Mouse (Mus musculus) lung, embryonic 14.5 days (tissue): Measurements from ENCODE around the gene Slc22a26. TPM values are rescaled to one million over a fixed set of nuclear protein-coding genes. Genes with fewer than 3 reads are reported as not detected.
"Not testable (repeated sequence)": the region's sequence is repeated elsewhere in the genome, so short reads cannot be mapped to it uniquely, and the experiment has no call there.

Source experiments
- ATAC-seq: fragments of 200-750 bp; cut with Nextera tagmentation; 2 replicates; pipeline ENCODE4 v1.8.0; 2017; ENCODE audit warnings: mild to moderate bottlenecking, moderate TSS enrichment, moderate library complexity; ENCODE audit not compliant: insufficient read depth
- DNase-seq: peaks from one replicate; pipeline ENCODE4 v3.0.0-alpha.2; 2015
- H3K27ac ChIP-seq: fragments of 300-500 bp; sonication (generic); 2 replicates; pipeline ENCODE4 v1.5.1; 2014; ENCODE audit warnings: low read depth, mild to moderate bottlenecking, moderate library complexity
- H3K27me3 ChIP-seq: fragments of 300-500 bp; sonication (generic); 2 replicates; pipeline ENCODE4 v1.6.1; 2014; ENCODE audit warnings: low read length, control low read depth; ENCODE audit not compliant: insufficient read depth
- H3K36me3 ChIP-seq: fragments of 300-500 bp; sonication (generic); 2 replicates; pipeline ENCODE4 v1.6.1; 2014; ENCODE audit warnings: control low read depth; ENCODE audit not compliant: insufficient read depth
- H3K4me1 ChIP-seq: fragments of 300-500 bp; sonication (generic); 2 replicates; pipeline ENCODE4 v1.6.1; 2014; ENCODE audit warnings: antibody characterized with exemption, control low read depth; ENCODE audit not compliant: insufficient read depth
- H3K4me2 ChIP-seq: fragments of 300-500 bp; sonication (generic); 2 replicates; pipeline ENCODE4 v1.6.1; 2014; ENCODE audit warnings: mild to moderate bottlenecking
- H3K4me3 ChIP-seq: fragments of 300-500 bp; sonication (generic); 2 replicates; pipeline ENCODE4 v1.5.1; 2014; ENCODE audit warnings: low read depth, low read length
- H3K9ac ChIP-seq: fragments of 300-500 bp; sonication (generic); 2 replicates; pipeline ENCODE4 v1.6.1; 2014
- H3K9me3 ChIP-seq: fragments of 300-500 bp; sonication (generic); 2 replicates; pipeline ENCODE4 v1.6.1; 2016; ENCODE audit warnings: low read depth, low read length, control low read depth
- CTCF ChIP-seq: IDR thresholded peaks from 2 replicates; pipeline ENCODE4 v1.5.1; 2016; ENCODE audit warnings: antibody characterized with exemption, low read depth
- WGBS: fragments of 180-500 bp; shearing (Covaris S2); extraction: QIAGEN DNeasy Blood & Tissue Kit; methylation state at CpG from one replicate; pipeline ENCODE4 v1.1.7; 2014; 5-methylcytosine and 5-hydroxymethylcytosine counted together
- polyA plus RNA-seq: library from polyadenylated mRNA; unstranded; fragments of >200 nt; fragmentation: Nextera tagmentation; extraction: Ambion mirVana; gene quantifications from 2 replicates; pipeline ENCODE4 v1.2.1, GENCODE M21; 2014

Gene Slc22a26
- not detected in 2 replicates for polyA plus RNA-seq

GRCm38 (mm10) chr19:7802571-7802970 is at the start of gene Slc22a26:
Gene Slc22a26 (minus strand): TSS chr19:7802667.
- no peaks in the 10 kb centered on the region for H3K36me3 ChIP-seq
- TF ChIP-seq CTCF: no peak
- H3K27ac ChIP-seq: no peak within 1 kb of the TSS
- ATAC-seq: no peak
- H3K9ac ChIP-seq: no peak within 1 kb of the TSS
- 65% methylated on average over 1 of the region's 1 CpGs for WGBS
- no peak within 1 kb of the TSS for H3K4me3 ChIP-seq
- no peak for DNase-seq
- H3K4me2 ChIP-seq: no peak within 1 kb of the TSS
- no peaks in the 10 kb centered on the region for H3K9me3 ChIP-seq
- no peaks in the 10 kb centered on the region for H3K27me3 ChIP-seq
- no peaks in the 10 kb centered on the region for H3K4me1 ChIP-seq

- no peak for TF ChIP-seq CTCF
- no peak for DNase-seq
- Histone ChIP-seq H3K9me3 (no peaks in the 10 kb centered on the region), H3K36me3 (no peaks in the 10 kb centered on the region), H3K4me2 (no peak overlapping the region), H3K4me3 (no peak overlapping the region), H3K27ac (no peak overlapping the region), H3K27me3 (no peaks in the 10 kb centered on the region), H3K9ac (no peak overlapping the region), H3K4me1 (no peaks in the 10 kb centered on the region)
- ATAC-seq: no peak
- WGBS: 62% methylated on average over 2 of the region's 2 CpGs
Observed at GRCm38 (mm10) chr19:7829851-7830250, 27.4 kb upstream of the Slc22a26 start.

- Histone ChIP-seq H3K36me3 (no peaks in the 10 kb centered on the region), H3K9ac (no peak overlapping the region), H3K4me2 (no peak overlapping the region), H3K27ac (no peak overlapping the region), H3K9me3 (no peaks in the 10 kb centered on the region), H3K27me3 (no peaks in the 10 kb centered on the region), H3K4me1 (no peaks in the 10 kb centered on the region), H3K4me3 (no peak overlapping the region)
- no peak for TF ChIP-seq CTCF
- ATAC-seq: no peak
- no peak for DNase-seq
- WGBS: 82% methylated on average over 1 of the region's 1 CpGs
Observed at GRCm38 (mm10) chr19:7790571-7790970, 11.9 kb downstream of the Slc22a26 start.

- Histone ChIP-seq H3K27ac (no peak overlapping the region), H3K9ac (no peak overlapping the region), H3K9me3 (no peaks in the 10 kb centered on the region), H3K4me2 (no peak overlapping the region), H3K36me3 (no peaks in the 10 kb centered on the region), H3K4me3 (no peak overlapping the region), H3K4me1 (no peaks in the 10 kb centered on the region), H3K27me3 (no peaks in the 10 kb centered on the region)
- no peak for TF ChIP-seq CTCF
- no peak for ATAC-seq
- WGBS: 71% methylated on average over 4 of the region's 4 CpGs
- DNase-seq: no peak
Observed at GRCm38 (mm10) chr19:7775306-7775705, 27.2 kb downstream of the Slc22a26 start.

- Histone ChIP-seq H3K36me3 (no peaks in the 10 kb centered on the region), H3K4me2 (no peak overlapping the region), H3K4me1 (no peaks in the 10 kb centered on the region), H3K27me3 (no peaks in the 10 kb centered on the region), H3K9ac (no peak overlapping the region), H3K27ac (no peak overlapping the region), H3K9me3 (no peaks in the 10 kb centered on the region), H3K4me3 (no peak overlapping the region)
- DNase-seq (no peak), ATAC-seq (no peak)
- TF ChIP-seq CTCF: no peak
- 73% methylated on average over 2 of the region's 2 CpGs for WGBS
Observed at GRCm38 (mm10) chr19:7766124-7766523, 36.3 kb downstream of the Slc22a26 start.

- Histone ChIP-seq H3K36me3 (no peaks in the 10 kb centered on the region), H3K27ac (no peak overlapping the region), H3K4me2 (no peak overlapping the region), H3K9me3 (no peaks in the 10 kb centered on the region), H3K4me3 (no peak overlapping the region), H3K27me3 (no peaks in the 10 kb centered on the region), H3K9ac (no peak overlapping the region), H3K4me1 (no peaks in the 10 kb centered on the region)
- DNase-seq: no peak
- no peak for ATAC-seq
- no peak for TF ChIP-seq CTCF
- 84% methylated on average over 3 of the region's 3 CpGs for WGBS
Observed at GRCm38 (mm10) chr19:7765599-7765998, 36.9 kb downstream of the Slc22a26 start.

GRCm38 (mm10) chr19:7753371-7753770 is 49.1 kb downstream of the Slc22a26 start:
- 65% methylated on average over 13 of the region's 13 CpGs for WGBS
- not testable (repeated sequence) for H3K9me3 ChIP-seq, H3K4me2 ChIP-seq, H3K36me3 ChIP-seq, H3K4me1 ChIP-seq, ATAC-seq, H3K27ac ChIP-seq, DNase-seq, H3K27me3 ChIP-seq, H3K9ac ChIP-seq, H3K4me3 ChIP-seq

Other genes with a start within 250 kb of the Slc22a26 start
- 10.4 and 12.5 TPM in 2 replicates for gene Pla2g16, start 245.2 kb downstream of the Slc22a26 start, polyA plus RNA-seq
- gene Lgals12, start 195.5 kb downstream of the Slc22a26 start, polyA plus RNA-seq: 1.5 TPM in 2 replicates
- gene Hrasls5, start 190.1 kb downstream of the Slc22a26 start, polyA plus RNA-seq: not detected in 2 replicates
- 0.21 TPM in 1 of 2 replicates, not detected in the other for gene Slc22a19, start 91.4 kb downstream of the Slc22a26 start, polyA plus RNA-seq
- gene Slc22a27, start 163.4 kb upstream of the Slc22a26 start, polyA plus RNA-seq: not detected in 2 replicates